Mouse (Mus musculus): ENCODE results near the gene Ptpn14.

Gene Ptpn14

GRCm38 (mm10) chr1:189808015-189808414 is 79.9 kb downstream of the Ptpn14 start:
- DNase-seq (ENCODE audit: low read depth, low spot score): no peak

- no peak for DNase-seq (ENCODE audit: low read depth, low spot score)
These were observed 80.4 kb downstream of the Ptpn14 start for GRCm38 (mm10) chr1:189808453-189808852.

- no peak for DNase-seq (ENCODE audit: low read depth, low spot score)
These were observed 83.7 kb downstream of the Ptpn14 start for GRCm38 (mm10) chr1:189811778-189812177.

- no peak for DNase-seq (ENCODE audit: low read depth, low spot score)
These were observed 86.3 kb downstream of the Ptpn14 start for GRCm38 (mm10) chr1:189814385-189814784.

GRCm38 (mm10) chr1:189817089-189817488 is 89.0 kb downstream of the Ptpn14 start:
- DNase-seq (ENCODE audit: low read depth, low spot score): no peak

GRCm38 (mm10) chr1:189817810-189818209 is 89.7 kb downstream of the Ptpn14 start:
- no peak for DNase-seq (ENCODE audit: low read depth, low spot score)

- DNase-seq (ENCODE audit: low read depth, low spot score): no peak
These were observed 92.0 kb downstream of the Ptpn14 start for GRCm38 (mm10) chr1:189820111-189820510.

- DNase-seq (ENCODE audit: low read depth, low spot score): no peak
These were observed 96.4 kb downstream of the Ptpn14 start for GRCm38 (mm10) chr1:189824436-189824835.

- DNase-seq (ENCODE audit: low read depth, low spot score): no peak
These were observed 102.3 kb downstream of the Ptpn14 start for GRCm38 (mm10) chr1:189830391-189830790.

- DNase-seq (ENCODE audit: low read depth, low spot score): peak; percentile 63
These were observed 102.7 kb downstream of the Ptpn14 start for GRCm38 (mm10) chr1:189830797-189831232.

- DNase-seq (ENCODE audit: low read depth, low spot score): no peak
These were observed 105.3 kb downstream of the Ptpn14 start for GRCm38 (mm10) chr1:189833351-189833750.

- no peak for DNase-seq (ENCODE audit: low read depth, low spot score)
These were observed 106.1 kb downstream of the Ptpn14 start for GRCm38 (mm10) chr1:189834166-189834565.

GRCm38 (mm10) chr1:189846319-189846718 is 118.3 kb downstream of the Ptpn14 start:
- DNase-seq (ENCODE audit: low read depth, low spot score): no peak

- peak; percentile 20 for DNase-seq (ENCODE audit: low read depth, low spot score)
These were observed 121.5 kb downstream of the Ptpn14 start for GRCm38 (mm10) chr1:189849550-189849949.

- no peak for DNase-seq (ENCODE audit: low read depth, low spot score)
These were observed 124.0 kb downstream of the Ptpn14 start for GRCm38 (mm10) chr1:189852051-189852450.

GRCm38 (mm10) chr1:189852456-189852855 is 124.4 kb downstream of the Ptpn14 start:
- peak; percentile 13 for DNase-seq (ENCODE audit: low read depth, low spot score)

GRCm38 (mm10) chr1:189854646-189855045 is 126.6 kb downstream of the Ptpn14 start:
- DNase-seq (ENCODE audit: low read depth, low spot score): no peak

GRCm38 (mm10) chr1:189855739-189856138 is 127.7 kb downstream of the Ptpn14 start:
- no peak for DNase-seq (ENCODE audit: low read depth, low spot score)

- no peak for DNase-seq (ENCODE audit: low read depth, low spot score)
These were observed 130.3 kb downstream of the Ptpn14 start for GRCm38 (mm10) chr1:189858377-189858776.

GRCm38 (mm10) chr1:189860112-189860941 is 132.3 kb downstream of the Ptpn14 start:
- DNase-seq (ENCODE audit: low read depth, low spot score): no peak

- no peak for DNase-seq (ENCODE audit: low read depth, low spot score)
These were observed 132.9 kb downstream of the Ptpn14 start for GRCm38 (mm10) chr1:189860942-189861315.

GRCm38 (mm10) chr1:189863727-189864126 is 135.7 kb downstream of the Ptpn14 start:
- DNase-seq (ENCODE audit: low read depth, low spot score): no peak

GRCm38 (mm10) chr1:189864301-189864700 is 136.2 kb downstream of the Ptpn14 start:
- DNase-seq (ENCODE audit: low read depth, low spot score): no peak
